Mouse (Mus musculus) ES-Bruce4 (cell line): ENCODE measurements around the gene G430095P16Rik.

Experiments
- CTCF ChIP-seq: IDR thresholded peaks from one replicate; pipeline ENCODE4 v1.8.1; 2011; ENCODE audit warnings: low read depth, low read length
- EP300 ChIP-seq: IDR thresholded peaks from 2 replicates; pipeline ENCODE4 v1.6.1; 2011; ENCODE audit warnings: low read depth, low read length; ENCODE audit not compliant: insufficient read depth
- POLR2A ChIP-seq: IDR thresholded peaks from one replicate; pipeline ENCODE4 v1.8.1; 2011; ENCODE audit warnings: low read length; ENCODE audit not compliant: insufficient read depth

- TF ChIP-seq CTCF (no peak), POLR2A (no peak), EP300 (no peak)
Measured at GRCm38 (mm10) chr8:84774473-84774911, 51.7 kb downstream of the G430095P16Rik start.
